Mouse (Mus musculus) urinary bladder, adult 2 months (tissue): ENCODE results near the gene Sprtn. TPM values are rescaled to one million over a fixed set of nuclear protein-coding genes. Genes with fewer than 3 reads are reported as not detected.

Experiments used
- DNase-seq: peaks from one replicate; pipeline ENCODE4 v3.0.0; 2022; ENCODE audit warnings: low spot score
- polyA plus RNA-seq: library from polyadenylated mRNA; depleted of rRNA; stranded (reverse); fragments of >200 nt; gene quantifications from 2 replicates; pipeline ENCODE4 v1.2.3, GENCODE M21; 2012

The Sprtn gene
- polyA plus RNA-seq, 1 experiment, result 17.6 TPM

DNA sequence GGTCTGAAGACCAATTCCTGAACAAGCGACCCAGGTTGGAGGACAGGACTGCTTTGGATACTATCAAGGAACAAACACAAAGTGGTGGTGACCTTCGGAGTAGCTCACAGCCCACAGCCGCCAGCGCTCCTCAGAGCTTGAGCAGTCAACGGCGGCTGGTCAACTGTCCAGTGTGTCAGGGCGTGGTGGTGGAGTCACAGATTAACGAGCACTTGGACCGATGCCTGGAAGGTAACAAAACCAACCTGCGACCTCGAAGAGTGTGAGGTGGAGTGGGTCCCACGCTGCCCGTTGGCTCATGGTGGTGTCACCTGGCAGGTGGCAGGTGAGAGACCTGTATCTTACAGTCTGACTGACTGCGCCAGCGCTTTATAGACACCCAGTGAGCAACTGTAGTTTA, 5.5 kb downstream of the Sprtn start:
- no peak for DNase-seq

DNA sequence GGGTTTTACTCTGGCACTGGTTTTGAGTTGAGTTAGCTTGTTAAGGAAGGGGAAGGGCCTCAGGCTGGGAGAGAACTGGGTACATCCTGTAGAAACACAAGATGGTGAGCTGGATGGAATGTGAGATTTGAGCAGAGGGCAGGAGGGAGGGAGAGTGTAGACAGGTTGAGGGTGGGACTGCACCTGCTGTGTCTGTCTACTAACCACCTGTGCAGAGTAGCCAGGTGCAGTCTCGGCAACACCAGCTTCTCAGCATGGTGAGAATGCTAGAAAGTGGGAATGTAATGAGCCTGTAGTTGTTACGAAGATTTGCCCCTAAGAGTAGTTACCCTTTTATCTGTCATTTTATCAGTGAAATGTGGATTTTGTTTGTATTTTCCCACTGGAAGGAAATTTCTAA, 7.8 kb downstream of the Sprtn start:
- no peak for DNase-seq

DNA sequence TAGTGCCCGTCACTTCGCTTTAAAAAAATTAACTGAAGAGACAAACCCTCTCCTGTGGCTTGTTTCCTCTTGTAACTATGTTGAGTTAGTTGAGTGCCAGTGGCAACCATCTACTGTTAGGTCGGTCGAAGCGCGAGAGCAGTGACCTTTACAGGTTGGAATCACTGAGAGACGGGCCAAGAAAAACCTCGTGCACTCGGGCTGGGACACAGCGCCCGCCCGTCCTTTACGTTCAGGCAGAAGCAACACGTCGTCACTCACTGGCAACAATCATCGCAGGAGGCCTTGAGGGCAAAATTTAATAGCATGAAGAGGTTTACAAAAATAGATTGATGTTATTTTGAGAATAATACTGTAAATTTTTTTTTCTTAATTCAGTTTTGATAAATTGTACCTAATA, 12.2 kb downstream of the Sprtn start:
- no peak for DNase-seq

DNA sequence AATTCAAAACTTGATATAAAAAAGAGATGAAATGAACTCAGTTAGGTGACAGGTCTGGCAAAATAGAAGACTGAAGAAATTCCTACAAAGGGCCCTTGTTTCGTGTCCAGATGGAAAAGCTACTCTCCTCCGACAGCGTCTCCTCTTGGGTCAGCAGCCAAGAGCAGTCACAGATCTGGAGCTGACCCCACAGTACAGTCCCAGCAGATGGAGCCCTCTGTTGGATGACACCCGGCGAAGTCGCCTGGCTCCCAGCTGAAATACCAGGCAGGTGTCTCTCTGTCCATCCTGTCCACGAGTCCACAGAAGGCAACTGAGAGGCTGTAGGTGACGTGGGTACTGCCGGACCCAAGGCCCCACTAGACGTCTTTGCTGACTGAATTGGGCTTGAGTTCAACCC, 12.7 kb downstream of the Sprtn start:
- DNase-seq, result no peak

DNA sequence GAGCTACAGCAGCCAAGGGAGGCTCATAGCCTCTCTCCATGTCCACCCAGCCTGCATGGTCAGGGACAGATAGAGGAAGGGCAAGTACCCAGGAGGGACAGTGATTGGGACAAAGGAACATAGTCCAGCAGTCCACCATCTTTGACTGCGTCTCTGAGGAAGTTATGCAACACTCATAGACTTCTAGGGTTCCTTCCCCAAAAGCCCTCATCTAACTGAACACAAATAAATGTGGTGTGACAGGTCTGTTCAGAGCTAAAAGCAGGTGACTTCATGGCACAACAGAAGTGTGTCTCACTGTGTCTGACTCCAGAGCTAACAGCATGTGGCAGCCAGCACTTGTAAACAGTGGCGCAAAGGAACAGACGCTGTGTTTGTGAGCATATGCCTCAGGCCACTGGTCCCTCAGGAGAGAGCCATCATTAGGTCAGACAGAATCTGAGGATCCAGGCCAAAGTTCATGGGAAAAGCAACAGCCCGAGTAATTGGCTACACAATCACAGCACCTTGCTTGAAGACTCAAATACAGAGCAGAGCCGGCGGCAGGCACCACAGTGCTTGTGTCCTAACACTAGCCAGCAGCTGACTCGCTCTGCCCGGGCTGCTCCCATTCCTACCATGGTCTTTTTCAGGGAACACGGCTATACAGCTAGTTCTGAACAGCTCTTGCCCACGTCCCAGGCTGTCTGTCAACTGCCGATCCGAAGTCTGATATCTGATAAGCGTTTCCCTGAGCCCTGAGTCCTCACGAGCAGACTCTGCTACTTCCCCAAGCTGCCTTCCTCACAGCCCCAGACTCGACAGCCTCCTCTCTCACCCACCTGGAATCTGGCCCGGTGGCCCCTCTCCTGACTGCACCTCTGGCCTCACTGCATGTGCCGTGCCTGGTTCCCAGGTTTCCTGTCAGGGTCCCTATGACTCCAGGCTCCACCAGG, 14.5 kb downstream of the Sprtn start:
- no peak for DNase-seq

DNA sequence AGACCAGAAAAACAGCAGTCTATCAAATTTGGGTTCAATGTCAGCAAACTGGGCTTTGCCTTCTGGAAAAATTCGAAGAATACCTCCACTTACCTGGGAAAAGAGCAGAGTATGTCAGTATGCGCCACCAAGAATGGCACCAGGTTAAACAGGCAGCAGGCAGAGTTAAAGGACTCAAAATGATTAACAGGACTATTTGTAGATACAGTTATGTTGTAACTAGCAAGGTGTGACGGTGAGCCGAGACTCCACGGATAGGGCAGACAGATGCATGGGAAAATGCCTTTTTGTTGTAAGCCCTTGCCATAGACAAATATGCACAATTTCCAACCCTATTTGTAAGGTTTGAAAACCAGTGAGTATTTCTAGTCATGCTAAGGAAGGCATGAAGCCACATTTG, 16.4 kb downstream of the Sprtn start:
- no peak for DNase-seq

DNA sequence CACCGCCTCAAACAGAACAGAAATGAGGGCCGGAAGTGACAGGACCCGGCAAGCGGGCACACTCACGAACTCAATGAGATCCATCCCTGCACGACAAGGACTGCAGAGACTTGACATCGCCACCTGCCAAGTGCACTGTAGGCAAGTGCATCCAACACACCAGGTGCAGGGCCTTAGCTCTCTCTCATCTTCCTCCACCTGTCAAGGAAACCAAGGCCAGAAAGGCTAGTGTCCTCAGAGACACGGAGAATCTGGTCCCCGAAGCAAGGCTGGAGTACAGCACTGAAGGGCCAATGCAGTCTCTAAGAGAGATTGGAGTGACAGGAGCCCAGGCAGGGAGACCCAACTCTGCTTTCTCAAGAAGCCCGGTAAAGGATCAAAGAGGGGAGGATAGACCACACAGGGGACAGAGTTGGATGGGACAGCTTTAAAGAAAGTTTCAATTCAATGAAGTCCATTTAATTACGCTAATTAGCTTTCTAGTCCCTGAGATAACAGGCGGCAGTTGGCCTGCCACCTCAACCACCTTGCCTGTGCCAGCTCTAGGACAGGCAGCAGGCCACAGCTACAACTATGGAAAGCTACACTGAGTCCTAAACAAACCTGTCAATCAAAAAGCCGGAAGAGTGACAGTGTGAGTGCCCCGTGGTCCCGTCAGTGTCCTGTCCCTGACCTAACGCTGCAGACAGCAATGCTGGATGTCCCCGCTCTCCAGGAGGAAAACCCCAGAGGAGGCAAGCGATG, 20.2 kb downstream of the Sprtn start:
- no peak for DNase-seq

DNA sequence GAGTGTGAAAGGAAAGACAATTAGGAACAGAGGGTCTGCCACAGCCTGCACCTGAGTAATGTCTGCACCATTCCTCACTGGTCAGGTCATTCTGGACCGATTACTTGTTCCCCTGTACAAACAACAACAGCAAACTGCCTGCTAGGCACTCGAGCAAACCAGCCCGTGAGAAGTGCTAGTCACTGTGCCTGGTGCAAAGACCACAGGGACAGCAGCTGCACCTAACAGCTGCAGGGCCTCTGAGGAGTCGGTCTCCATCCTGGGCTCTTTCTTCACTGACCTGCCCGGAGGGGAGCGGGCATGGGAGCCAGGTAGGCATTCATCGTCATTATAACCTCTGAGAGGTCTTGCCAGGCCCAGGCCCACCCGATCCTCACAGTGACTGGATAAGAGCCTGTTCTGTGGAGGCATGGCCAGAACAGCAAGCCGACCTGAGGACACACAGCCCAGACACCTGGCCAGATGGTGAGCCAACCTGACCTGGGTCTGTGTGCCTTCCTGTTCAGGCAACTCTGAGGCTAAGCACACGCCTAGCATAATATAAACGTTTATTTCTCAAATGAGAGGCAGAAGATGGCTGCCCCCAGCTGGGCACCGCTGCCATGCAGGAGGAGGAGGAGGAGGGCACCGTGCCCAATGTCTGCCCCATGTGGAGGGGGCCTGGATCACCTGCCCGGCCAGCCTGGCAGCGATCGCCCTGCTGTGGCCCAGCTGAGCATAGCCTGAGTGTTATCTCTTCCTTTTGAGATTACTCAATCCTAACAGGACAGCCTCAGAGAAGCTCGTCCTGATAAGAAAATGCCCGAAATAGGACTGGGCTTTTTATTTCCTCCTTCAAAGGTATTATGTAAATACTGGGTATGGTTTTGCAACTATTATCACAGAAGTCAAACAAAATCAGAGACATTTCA, 23.9 kb downstream of the Sprtn start:
- no peak for DNase-seq

DNA sequence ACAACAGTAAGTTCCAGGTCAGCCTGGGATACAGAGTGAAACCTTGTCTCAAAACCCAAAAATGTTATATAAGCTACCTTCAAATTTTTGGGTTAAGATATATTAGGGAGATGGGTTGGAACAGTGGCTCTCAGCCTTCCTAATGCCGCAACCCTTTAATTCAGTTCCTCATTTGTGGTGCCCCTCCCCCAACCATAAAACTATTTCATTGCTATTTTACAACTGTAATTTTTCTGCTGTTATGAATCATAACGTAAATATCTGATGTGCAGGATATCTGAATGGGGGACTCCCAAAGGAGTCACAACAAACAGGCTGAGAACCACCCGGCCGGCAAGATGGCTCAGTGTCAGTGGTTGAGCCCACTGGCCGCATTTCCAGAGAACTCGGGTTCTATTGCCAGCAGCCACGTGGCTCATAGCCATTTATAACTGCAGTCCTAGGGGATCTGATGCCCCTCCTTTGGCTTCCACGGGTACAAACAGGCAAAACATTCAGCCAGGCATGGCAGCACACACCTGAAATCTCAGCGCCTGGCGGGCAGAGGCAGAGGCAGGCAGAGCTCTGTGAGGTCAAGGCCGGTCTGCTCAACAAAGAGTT, 24.9 kb downstream of the Sprtn start:
- DNase-seq, result no peak

DNA sequence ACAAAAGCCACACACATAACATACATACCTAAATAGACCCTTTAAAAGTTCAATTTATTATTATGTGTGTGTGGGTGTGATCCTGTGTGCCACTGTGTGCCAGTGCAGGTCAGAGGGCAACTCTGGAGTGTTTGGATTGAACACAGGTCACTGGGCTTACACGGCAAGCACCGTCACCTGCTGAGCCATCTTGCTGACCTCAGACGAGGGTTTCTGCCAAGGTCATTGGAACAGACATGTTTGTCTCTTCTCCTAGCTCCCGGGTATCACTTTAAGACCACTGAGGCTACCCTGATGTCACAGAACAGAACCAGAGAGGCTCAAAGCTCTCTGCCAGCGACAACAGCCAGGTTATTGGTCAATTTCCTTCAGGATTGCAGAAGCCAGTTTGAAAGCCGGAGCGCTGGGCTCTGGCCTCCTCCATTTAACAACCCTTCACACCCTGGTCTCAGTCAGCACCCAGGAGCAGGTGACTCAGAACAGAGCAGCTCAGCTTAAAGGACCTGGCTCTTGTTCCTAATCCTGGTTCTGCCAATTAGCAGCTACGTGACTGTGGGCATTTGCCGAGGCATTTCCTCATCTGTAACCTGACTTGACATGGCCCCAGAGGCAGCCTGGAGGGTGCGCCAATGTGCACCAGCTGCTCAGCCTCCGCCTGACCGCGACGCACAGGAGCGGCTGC, 26.4 kb downstream of the Sprtn start:
- no peak for DNase-seq

DNA sequence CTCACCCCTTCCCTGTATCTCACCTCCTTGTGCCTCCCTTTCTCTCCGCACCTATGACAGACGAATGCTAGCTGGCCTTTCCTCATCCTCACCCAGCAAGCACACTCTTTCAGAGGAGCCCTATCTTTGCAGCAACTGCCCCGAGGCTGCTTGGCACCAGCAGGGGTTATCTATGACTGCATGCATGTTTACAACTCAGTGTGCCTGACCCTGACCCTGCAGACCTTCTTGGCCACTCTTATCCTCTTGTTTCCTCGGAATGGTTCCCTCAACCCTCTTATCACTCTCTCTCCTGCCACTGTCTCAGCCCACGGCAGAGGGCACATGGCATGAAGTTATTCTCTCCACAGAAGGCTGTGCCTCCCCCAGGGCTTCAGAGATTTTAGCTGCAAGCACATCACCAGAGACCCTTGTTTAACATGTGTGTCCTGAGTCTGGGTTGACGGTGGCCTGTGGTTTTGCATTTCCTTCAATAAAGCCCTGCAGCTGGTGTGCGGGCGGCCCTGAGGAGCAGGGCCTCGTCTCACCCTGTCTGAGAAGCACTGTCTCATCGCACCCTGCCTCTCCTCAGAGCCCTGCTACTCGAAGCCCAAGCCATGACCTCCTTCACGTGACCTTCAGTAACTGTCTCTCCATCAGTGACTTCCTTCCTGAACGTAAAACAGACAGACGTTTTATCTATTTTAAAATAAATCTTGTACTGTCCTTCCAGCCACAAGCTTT, 28.0 kb downstream of the Sprtn start:
- DNase-seq, result no peak

DNA sequence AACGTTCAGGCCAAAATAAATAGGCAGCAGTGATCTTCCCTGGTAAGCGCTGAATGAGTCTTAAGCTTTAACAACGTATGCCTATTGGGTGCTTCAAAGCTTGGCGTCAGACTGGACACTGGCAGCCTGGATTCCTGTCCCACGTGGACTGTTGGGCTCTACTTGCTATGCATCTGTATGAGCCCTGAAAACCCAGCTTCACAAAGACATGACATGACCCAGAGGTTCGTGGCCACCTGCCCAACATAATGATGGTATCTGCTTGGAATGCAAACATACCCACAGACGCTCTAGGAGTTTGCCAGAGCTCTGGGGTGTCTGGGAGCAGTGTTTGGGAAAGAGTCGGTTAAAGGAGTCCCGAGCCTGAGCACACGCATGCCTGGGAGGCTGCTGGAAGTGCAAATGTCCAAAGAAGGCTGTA, 28.7 kb downstream of the Sprtn start:
- DNase-seq, result no peak

DNA sequence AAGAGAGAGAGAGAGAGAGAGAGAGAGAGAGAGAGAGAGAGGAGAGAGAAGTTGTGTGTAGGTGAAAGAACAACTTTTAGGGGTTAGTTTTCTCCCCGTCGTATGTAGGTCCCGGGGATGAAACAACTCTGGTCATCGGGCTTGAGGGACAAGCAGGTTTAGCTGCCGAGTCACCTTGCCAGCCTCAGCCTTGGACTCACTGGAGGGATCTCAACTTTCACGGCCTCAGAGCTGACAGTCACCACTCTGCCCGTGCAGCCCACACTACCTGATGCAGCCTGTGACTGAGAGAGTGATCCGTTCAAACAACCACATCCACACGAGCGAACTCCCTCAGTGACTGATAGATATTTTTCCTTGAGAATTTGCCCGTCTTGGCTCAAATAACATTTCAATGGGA, 31.3 kb downstream of the Sprtn start:
- DNase-seq, result no peak

DNA sequence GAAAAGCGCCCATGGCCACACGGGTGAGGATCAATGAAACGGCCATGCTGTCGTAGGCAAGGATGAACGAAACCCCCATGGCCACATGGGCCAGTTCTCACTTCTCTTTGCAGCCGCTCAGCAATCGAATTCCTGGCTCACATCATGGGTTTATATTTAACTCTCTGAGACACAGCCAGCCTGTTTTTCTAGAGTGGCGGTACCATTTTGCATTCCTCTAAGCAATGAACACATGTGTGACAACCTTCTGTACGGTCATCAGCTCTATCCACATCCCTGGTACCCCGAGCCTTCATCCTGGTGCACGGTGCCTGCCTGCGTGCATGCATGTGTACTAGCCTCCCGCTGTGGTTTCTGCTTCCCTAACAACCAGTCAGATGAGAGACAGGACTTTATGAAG, 32.4 kb downstream of the Sprtn start:
- no peak for DNase-seq

DNA sequence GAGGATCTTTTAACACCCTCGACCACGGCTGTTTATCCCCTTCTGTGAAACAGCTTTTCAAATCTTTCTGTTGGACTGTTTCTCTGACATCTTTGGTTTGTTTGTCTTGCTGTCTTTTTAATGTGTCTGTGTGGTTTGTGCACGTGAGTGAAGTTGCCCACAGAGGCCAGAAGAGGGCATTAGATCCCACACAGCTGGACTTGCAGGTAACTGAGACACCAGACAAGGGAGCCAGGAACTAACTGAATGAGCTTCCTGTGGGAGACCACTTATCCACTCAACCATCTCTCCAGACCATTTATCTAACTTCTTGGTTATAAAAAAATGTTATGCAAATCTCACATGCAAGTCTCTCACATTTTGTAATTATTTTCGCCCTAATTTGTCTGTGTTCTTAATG, 33.0 kb downstream of the Sprtn start:
- DNase-seq, result no peak

DNA sequence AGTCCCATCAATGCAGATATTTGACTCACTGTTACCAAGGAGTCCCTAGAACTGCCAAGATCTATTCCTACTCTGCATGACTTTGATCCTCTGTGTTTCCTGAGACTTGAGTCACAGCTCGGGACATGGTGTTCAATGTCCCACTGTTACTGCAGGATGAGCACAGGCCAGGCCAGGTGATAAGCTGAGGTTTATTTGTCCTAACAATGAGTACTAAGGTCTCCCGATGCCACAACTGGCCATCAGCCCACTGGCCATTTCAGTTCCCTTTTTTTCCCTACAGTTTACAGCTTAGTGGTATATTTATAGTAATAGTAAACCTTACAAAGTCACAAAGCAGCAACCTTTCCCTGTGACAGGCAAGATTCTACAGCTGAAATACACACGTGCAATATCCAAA, 34.7 kb downstream of the Sprtn start:
- DNase-seq, result no peak

DNA sequence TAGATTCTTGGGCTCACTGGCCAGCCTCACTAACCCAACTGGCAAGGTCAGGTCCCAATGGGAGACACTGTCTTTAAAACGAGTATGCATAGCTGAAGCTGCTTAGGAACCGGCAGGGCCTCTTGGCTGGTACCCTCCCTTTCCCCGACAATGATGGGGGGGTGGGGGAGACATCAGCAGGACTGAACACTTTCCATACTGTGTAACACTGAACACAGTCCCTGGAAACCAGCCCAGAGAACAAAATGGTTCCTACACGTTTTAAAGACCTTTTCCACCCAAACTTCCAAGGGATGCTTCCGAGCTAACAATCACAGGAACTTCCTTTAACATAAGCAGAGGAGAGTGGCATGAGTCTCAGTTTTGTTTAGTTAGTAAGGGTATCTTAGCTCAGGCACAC, 37.4 kb downstream of the Sprtn start:
- no peak for DNase-seq

DNA sequence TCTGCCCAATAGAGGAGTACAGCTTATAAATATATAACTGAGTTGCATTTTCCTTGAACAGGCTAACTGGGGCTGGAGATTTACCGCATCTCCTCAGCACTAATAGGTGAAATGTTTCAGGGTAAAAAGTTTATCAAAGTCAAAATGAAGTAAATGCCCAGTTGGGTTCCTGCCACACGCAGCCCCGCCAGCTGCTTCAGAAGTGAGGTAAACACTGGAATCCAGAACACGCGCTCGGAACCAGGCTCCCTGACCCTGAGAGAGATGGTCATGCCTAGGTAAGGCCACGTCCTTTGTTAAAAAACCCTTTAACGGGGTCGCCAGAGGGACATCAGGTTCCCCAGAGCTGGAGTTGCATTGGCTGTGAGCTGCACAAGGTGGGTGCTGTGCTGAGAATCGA, 39.0 kb downstream of the Sprtn start:
- DNase-seq, result no peak

DNA sequence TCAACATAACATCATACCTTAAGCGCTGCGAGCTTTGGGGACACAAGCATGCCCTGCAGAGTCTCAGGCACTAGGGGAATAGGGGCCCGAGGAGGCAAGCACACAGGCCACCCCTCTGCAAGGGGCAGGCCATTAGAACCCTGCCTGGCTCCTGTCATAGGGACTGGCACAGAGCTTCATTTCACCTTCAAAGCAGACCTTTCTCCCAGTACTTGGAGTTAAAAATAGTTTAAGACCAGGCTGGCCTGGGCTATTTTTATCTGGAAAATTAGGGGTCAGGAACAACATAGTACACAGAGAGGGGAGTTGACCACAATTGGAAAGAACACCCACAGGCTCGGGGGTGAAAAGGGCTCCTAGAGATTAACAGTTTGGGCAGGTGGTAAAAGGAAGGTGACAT, 39.6 kb downstream of the Sprtn start:
- no peak for DNase-seq

DNA sequence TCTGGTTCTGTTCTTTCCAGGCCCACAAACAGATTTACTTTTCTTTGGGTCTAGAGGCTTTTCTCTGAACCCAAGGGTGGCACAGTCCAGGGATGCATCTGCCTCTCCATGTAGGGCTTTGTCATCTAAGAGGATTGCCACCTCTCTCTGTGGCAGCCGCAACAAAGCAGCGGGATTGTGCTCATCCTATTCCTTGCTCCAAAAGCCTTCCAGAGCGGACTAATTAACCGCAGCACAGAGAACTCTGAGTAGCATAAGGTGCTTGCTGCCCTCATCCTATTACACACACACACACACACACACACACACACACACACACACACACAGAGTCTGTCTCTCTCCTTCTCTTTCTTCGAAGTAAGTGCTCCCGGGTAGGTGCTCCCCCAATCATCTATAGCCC, 46.1 kb downstream of the Sprtn start:
- DNase-seq, result no peak
